Mouse (Mus musculus): Measurements from ENCODE around the gene Gm20388. TPM values are rescaled to one million over a fixed set of nuclear protein-coding genes. Genes with fewer than 3 reads are reported as not detected.

The Gm20388 gene
- polyA plus RNA-seq, 1 experiment = 49.7 TPM

GRCm38 (mm10) chr8:120071684-120072083 lies 161.0 kb downstream of the Gm20388 start:
- H3K27me3 ChIP-seq (replicated peaks; ENCODE audit: control insufficient read depth, insufficient read depth, low read length) = no peaks in the 10 kb centered on the region
- H3K27ac ChIP-seq (ENCODE audit: insufficient read depth, low read depth, low read length) = no peak overlapping the region
- no peaks in the 10 kb centered on the region for H3K36me3 ChIP-seq (ENCODE audit: control insufficient read depth, insufficient read depth, low read length)
- WGBS = 24% methylated on average over 4 of the region's 4 CpGs
- no peak overlapping the region for H3K4me3 ChIP-seq (ENCODE audit: insufficient read depth, low read depth, low read length)
- TF ChIP-seq POLR2A (IDR thresholded peaks at IDR 0.05; ENCODE audit: low read depth, low read length) = no peak
- peak; percentile 94 for TF ChIP-seq CTCF (conservative IDR thresholded peaks at IDR 0.05; ENCODE audit: insufficient read depth, insufficient read length, low read depth, low read length)
- peak; percentile 86 for DNase-seq
- H3K4me1 ChIP-seq (ENCODE audit: control insufficient read depth, insufficient read depth, low read length) = peaks cover 19% of the 10 kb centered on the region

- Histone ChIP-seq H3K27ac (ENCODE audit: insufficient read depth, low read depth, low read length) (no peak overlapping the region), H3K36me3 (ENCODE audit: control insufficient read depth, insufficient read depth, low read length) (no peaks in the 10 kb centered on the region), H3K4me3 (ENCODE audit: insufficient read depth, low read depth, low read length) (no peak overlapping the region), H3K4me1 (ENCODE audit: control insufficient read depth, insufficient read depth, low read length) (peaks cover 19% of the 10 kb centered on the region), H3K27me3 (replicated peaks; ENCODE audit: control insufficient read depth, insufficient read depth, low read length) (no peaks in the 10 kb centered on the region)
- no peak for DNase-seq
- WGBS = 70% methylated on average over 9 of the region's 9 CpGs
- no peak for TF ChIP-seq POLR2A (IDR thresholded peaks at IDR 0.05; ENCODE audit: low read depth, low read length)
- no peak for TF ChIP-seq CTCF (conservative IDR thresholded peaks at IDR 0.05; ENCODE audit: insufficient read depth, insufficient read length, low read depth, low read length)
Observed at GRCm38 (mm10) chr8:120072259-120072658, 161.6 kb downstream of the Gm20388 start.

- peak; percentile 62 for DNase-seq
- Histone ChIP-seq H3K4me3 (ENCODE audit: insufficient read depth, low read depth, low read length) (no peak overlapping the region), H3K27me3 (replicated peaks; ENCODE audit: control insufficient read depth, insufficient read depth, low read length) (no peaks in the 10 kb centered on the region), H3K4me1 (ENCODE audit: control insufficient read depth, insufficient read depth, low read length) (peaks cover 14% of the 10 kb centered on the region), H3K36me3 (ENCODE audit: control insufficient read depth, insufficient read depth, low read length) (no peaks in the 10 kb centered on the region), H3K27ac (ENCODE audit: insufficient read depth, low read depth, low read length) (no peak overlapping the region)
- WGBS = 68% methylated on average over 8 of the region's 8 CpGs
- TF ChIP-seq CTCF (conservative IDR thresholded peaks at IDR 0.05; ENCODE audit: insufficient read depth, insufficient read length, low read depth, low read length) (no peak), POLR2A (IDR thresholded peaks at IDR 0.05; ENCODE audit: low read depth, low read length) (no peak)
Observed at GRCm38 (mm10) chr8:120072827-120073226, 162.2 kb downstream of the Gm20388 start.

- no peak; the same call in 1 of the 2 replicates for TF ChIP-seq CTCF (conservative IDR thresholded peaks at IDR 0.05; ENCODE audit: insufficient read depth, insufficient read length, low read depth, low read length)
- TF ChIP-seq POLR2A (IDR thresholded peaks at IDR 0.05; ENCODE audit: low read depth, low read length) = no peak
- Histone ChIP-seq H3K4me1 (ENCODE audit: control insufficient read depth, insufficient read depth, low read length) (peaks cover 8% of the 10 kb centered on the region; the same call in 1 of the 2 replicates), H3K27ac (ENCODE audit: insufficient read depth, low read depth, low read length) (no peak overlapping the region), H3K36me3 (ENCODE audit: control insufficient read depth, insufficient read depth, low read length) (no peaks in the 10 kb centered on the region), H3K27me3 (replicated peaks; ENCODE audit: control insufficient read depth, insufficient read depth, low read length) (no peaks in the 10 kb centered on the region), H3K4me3 (ENCODE audit: insufficient read depth, low read depth, low read length) (no peak overlapping the region)
- peak; percentile 78 for DNase-seq
- WGBS = 58% methylated on average over 6 of the region's 6 CpGs
Observed at GRCm38 (mm10) chr8:120074516-120074915, 163.9 kb downstream of the Gm20388 start.

GRCm38 (mm10) chr8:120075347-120075746 lies 164.7 kb downstream of the Gm20388 start:
- Histone ChIP-seq H3K27me3 (replicated peaks; ENCODE audit: control insufficient read depth, insufficient read depth, low read length) (no peaks in the 10 kb centered on the region), H3K27ac (ENCODE audit: insufficient read depth, low read depth, low read length) (no peak overlapping the region), H3K36me3 (ENCODE audit: control insufficient read depth, insufficient read depth, low read length) (no peaks in the 10 kb centered on the region), H3K4me1 (ENCODE audit: control insufficient read depth, insufficient read depth, low read length) (peaks cover 8% of the 10 kb centered on the region; the same call in 1 of the 2 replicates), H3K4me3 (ENCODE audit: insufficient read depth, low read depth, low read length) (no peak overlapping the region)
- TF ChIP-seq CTCF (conservative IDR thresholded peaks at IDR 0.05; ENCODE audit: insufficient read depth, insufficient read length, low read depth, low read length) (no peak), POLR2A (IDR thresholded peaks at IDR 0.05; ENCODE audit: low read depth, low read length) (no peak)
- 74% methylated on average over 6 of the region's 6 CpGs for WGBS
- no peak for DNase-seq

- TF ChIP-seq CTCF (conservative IDR thresholded peaks at IDR 0.05; ENCODE audit: insufficient read depth, insufficient read length, low read depth, low read length) (peak; percentile 67), POLR2A (IDR thresholded peaks at IDR 0.05; ENCODE audit: low read depth, low read length) (no peak)
- H3K27me3 ChIP-seq (replicated peaks; ENCODE audit: control insufficient read depth, insufficient read depth, low read length) = no peaks in the 10 kb centered on the region
- 0 out of 2 replicates have a peak, but pooled peaks cover 2% of the 10 kb centered on the region for H3K36me3 ChIP-seq (ENCODE audit: control insufficient read depth, insufficient read depth, low read length)
- 7% methylated on average over 10 of the region's 10 CpGs for WGBS
- H3K4me3 ChIP-seq (ENCODE audit: insufficient read depth, low read depth, low read length) = no peak overlapping the region
- DNase-seq = peak; percentile 75
- 0 out of 2 replicates have a peak, but pooled peaks cover 2% of the 10 kb centered on the region for H3K4me1 ChIP-seq (ENCODE audit: control insufficient read depth, insufficient read depth, low read length)
- no peak overlapping the region for H3K27ac ChIP-seq (ENCODE audit: insufficient read depth, low read depth, low read length)
Observed at GRCm38 (mm10) chr8:120078080-120078479, 167.4 kb downstream of the Gm20388 start.

- no peaks in the 10 kb centered on the region for H3K4me1 ChIP-seq (ENCODE audit: control insufficient read depth, insufficient read depth, low read length)
- no peak overlapping the region for H3K27ac ChIP-seq (ENCODE audit: insufficient read depth, low read depth, low read length)
- 67% methylated on average over 5 of the region's 5 CpGs for WGBS
- no peaks in the 10 kb centered on the region for H3K27me3 ChIP-seq (replicated peaks; ENCODE audit: control insufficient read depth, insufficient read depth, low read length)
- DNase-seq = no peak
- H3K36me3 ChIP-seq (ENCODE audit: control insufficient read depth, insufficient read depth, low read length) = 0 out of 2 replicates have a peak, but pooled peaks cover 2% of the 10 kb centered on the region
- TF ChIP-seq CTCF (conservative IDR thresholded peaks at IDR 0.05; ENCODE audit: insufficient read depth, insufficient read length, low read depth, low read length) = no peak
- TF ChIP-seq POLR2A (IDR thresholded peaks at IDR 0.05; ENCODE audit: low read depth, low read length) = no peak
- H3K4me3 ChIP-seq (ENCODE audit: insufficient read depth, low read depth, low read length) = no peak overlapping the region
Observed at GRCm38 (mm10) chr8:120079361-120079760, 168.7 kb downstream of the Gm20388 start.

All from kidney, adult 2 months (tissue).